Mouse (Mus musculus): ENCODE results near the gene Emid1.

Gene Emid1

GRCm38 (mm10) chr11:5151680-5152337 lies at the start of gene Emid1:
Gene Emid1, minus strand, starts transcription at chr11:5152257.
- DNase-seq (ENCODE audit: extremely low read depth, low read depth, low spot score): no peak

- no peak for DNase-seq (ENCODE audit: extremely low read depth, low read depth, low spot score)
These were observed 47.8 kb upstream of the Emid1 start for GRCm38 (mm10) chr11:5199879-5200278.

- no peak for DNase-seq (ENCODE audit: extremely low read depth, low read depth, low spot score)
These were observed 45.0 kb upstream of the Emid1 start for GRCm38 (mm10) chr11:5197068-5197467.

- DNase-seq (ENCODE audit: extremely low read depth, low read depth, low spot score): no peak
These were observed 44.5 kb upstream of the Emid1 start for GRCm38 (mm10) chr11:5196583-5196982.

GRCm38 (mm10) chr11:5193576-5193881 lies 41.5 kb upstream of the Emid1 start:
- DNase-seq (ENCODE audit: extremely low read depth, low read depth, low spot score): no peak

- no peak for DNase-seq (ENCODE audit: extremely low read depth, low read depth, low spot score)
These were observed 41.0 kb upstream of the Emid1 start for GRCm38 (mm10) chr11:5192840-5193575.

GRCm38 (mm10) chr11:5192084-5192516 lies 40.0 kb upstream of the Emid1 start:
- no peak for DNase-seq (ENCODE audit: extremely low read depth, low read depth, low spot score)

- DNase-seq (ENCODE audit: extremely low read depth, low read depth, low spot score): no peak
These were observed 37.3 kb upstream of the Emid1 start for GRCm38 (mm10) chr11:5189239-5189933.

- DNase-seq (ENCODE audit: extremely low read depth, low read depth, low spot score): no peak
These were observed 36.1 kb upstream of the Emid1 start for GRCm38 (mm10) chr11:5188170-5188569.

- DNase-seq (ENCODE audit: extremely low read depth, low read depth, low spot score): no peak
These were observed 32.8 kb upstream of the Emid1 start for GRCm38 (mm10) chr11:5184832-5185231.

- DNase-seq (ENCODE audit: extremely low read depth, low read depth, low spot score): no peak
These were observed 32.2 kb upstream of the Emid1 start for GRCm38 (mm10) chr11:5184250-5184649.

GRCm38 (mm10) chr11:5182870-5183269 lies 30.8 kb upstream of the Emid1 start:
- no peak for DNase-seq (ENCODE audit: extremely low read depth, low read depth, low spot score)

GRCm38 (mm10) chr11:5181850-5182404 lies 29.9 kb upstream of the Emid1 start:
- DNase-seq (ENCODE audit: extremely low read depth, low read depth, low spot score): no peak

- no peak for DNase-seq (ENCODE audit: extremely low read depth, low read depth, low spot score)
These were observed 27.3 kb upstream of the Emid1 start for GRCm38 (mm10) chr11:5179391-5179790.

GRCm38 (mm10) chr11:5177171-5177570 lies 25.1 kb upstream of the Emid1 start:
- DNase-seq (ENCODE audit: extremely low read depth, low read depth, low spot score): no peak

GRCm38 (mm10) chr11:5176685-5177084 lies 24.6 kb upstream of the Emid1 start:
- no peak for DNase-seq (ENCODE audit: extremely low read depth, low read depth, low spot score)

GRCm38 (mm10) chr11:5175866-5176265 lies 23.8 kb upstream of the Emid1 start:
- DNase-seq (ENCODE audit: extremely low read depth, low read depth, low spot score): no peak

GRCm38 (mm10) chr11:5175141-5175540 lies 23.1 kb upstream of the Emid1 start:
- DNase-seq (ENCODE audit: extremely low read depth, low read depth, low spot score): no peak

GRCm38 (mm10) chr11:5172861-5173260 lies 20.8 kb upstream of the Emid1 start:
- DNase-seq (ENCODE audit: extremely low read depth, low read depth, low spot score): no peak

GRCm38 (mm10) chr11:5167311-5167710 lies 15.3 kb upstream of the Emid1 start:
- no peak for DNase-seq (ENCODE audit: extremely low read depth, low read depth, low spot score)

- no peak for DNase-seq (ENCODE audit: extremely low read depth, low read depth, low spot score)
These were observed 13.4 kb upstream of the Emid1 start for GRCm38 (mm10) chr11:5165471-5165916.

- DNase-seq (ENCODE audit: extremely low read depth, low read depth, low spot score): no peak
These were observed 12.3 kb upstream of the Emid1 start for GRCm38 (mm10) chr11:5164310-5164709.

All from fat pad, adult 2 months (tissue).